Mouse (Mus musculus): Measurements from ENCODE around the gene Tmem236.

Gene Tmem236

GRCm38 (mm10) chr2:14174334-14174733, at the start of gene Tmem236:
TSS of gene Tmem236 (plus strand) at chr2:14174523.
- no peak for DNase-seq (ENCODE audit: low read depth, low spot score)

DNA sequence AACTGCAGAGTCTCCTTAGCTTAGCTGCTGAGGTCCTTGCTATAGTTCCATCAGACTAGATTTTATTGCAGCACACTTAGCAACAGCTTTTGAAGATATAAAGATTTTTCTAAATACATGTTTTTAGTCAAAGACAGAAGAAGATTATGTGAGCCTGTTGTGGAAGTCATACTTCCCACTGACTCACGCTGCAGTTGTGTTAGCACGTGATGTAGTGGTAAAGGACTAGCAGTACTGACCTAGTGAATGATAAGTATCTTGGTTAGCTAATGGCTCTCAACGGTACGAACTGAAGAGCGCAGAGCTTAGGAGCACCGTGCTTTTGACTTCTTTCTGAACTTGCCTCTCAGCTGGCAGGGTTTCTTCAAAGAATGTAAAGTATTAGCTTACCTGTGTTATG, 47.9 kb upstream of the Tmem236 start:
- DNase-seq (ENCODE audit: low read depth, low spot score) = no peak

DNA sequence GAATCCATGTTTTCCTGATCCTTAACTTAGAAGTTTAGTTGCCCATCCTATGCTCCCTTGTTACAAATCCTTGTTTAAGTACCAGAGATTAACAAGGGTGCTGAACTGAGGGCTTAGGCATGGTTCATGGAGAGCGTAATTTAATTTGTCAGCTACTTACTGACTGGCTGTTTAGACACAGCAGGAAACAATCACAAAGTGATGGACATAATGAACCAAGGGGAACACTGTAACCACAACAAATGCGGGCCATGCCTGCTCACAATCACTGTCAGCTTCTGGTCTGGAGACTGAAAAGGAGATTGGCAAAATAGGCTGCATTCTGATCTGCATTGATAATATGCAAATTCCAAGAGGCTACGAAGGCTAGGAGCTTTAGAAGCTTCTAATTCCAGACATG, 46.7 kb upstream of the Tmem236 start:
- no peak for DNase-seq (ENCODE audit: low read depth, low spot score)

DNA sequence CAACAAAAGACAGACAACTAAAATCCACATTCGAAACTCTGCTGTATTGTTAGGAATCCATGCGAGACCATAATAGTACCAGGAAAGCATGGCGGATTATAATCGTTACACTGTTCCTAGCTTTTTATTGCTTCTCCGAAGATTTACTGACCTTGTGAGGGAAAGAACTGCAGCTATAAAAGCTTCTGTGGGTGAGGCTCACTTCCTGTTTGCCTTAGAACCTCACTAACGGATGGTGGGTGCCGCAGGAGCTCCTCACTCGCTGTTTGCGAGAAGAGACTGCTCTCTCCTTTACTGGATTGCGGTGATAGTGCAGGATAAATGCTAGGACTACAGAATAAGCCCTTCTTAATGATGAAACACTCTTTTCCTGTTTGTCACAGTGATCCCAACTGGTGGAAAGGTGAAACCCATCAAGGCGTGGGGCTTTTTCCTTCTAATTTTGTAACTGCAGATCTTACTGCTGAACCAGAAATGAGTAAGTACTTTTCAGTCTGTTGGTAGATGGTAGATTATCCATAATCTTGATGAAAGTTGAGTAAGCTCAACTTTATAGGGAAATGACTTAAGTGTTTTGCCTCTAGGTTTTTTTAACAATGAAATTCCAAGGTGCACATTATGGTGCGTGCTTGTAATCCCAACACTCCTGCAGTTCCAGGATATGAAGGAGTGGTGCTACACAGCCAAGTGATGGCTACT, 43.5 kb upstream of the Tmem236 start:
- no peak for DNase-seq (ENCODE audit: low read depth, low spot score)

- DNase-seq (ENCODE audit: low read depth, low spot score) = no peak
Observed at GRCm38 (mm10) chr2:14132468-14133326, 41.6 kb upstream of the Tmem236 start.

- no peak for DNase-seq (ENCODE audit: low read depth, low spot score)
Observed at GRCm38 (mm10) chr2:14136906-14137305, 37.4 kb upstream of the Tmem236 start.

DNA sequence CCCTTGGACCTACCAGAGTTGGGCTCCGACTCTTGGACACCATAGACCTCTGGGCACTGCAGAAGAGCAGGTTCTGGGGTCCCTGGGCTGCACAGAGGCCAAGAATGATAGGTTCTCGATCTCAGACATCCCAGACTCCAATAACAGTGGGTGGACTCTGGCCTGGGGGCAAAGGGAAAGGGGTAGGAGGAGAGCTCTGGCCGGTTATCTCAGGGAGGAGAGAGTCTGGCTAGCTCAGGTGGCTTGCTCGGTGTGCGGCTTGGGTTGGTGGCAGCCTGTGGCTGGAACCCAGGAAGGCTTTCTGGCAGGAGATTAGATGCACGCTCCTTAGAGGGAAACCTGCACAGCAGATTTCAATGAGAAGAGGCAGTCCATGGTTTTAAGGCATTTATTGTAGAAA, 34.7 kb upstream of the Tmem236 start:
- DNase-seq (ENCODE audit: low read depth, low spot score) = no peak

DNA sequence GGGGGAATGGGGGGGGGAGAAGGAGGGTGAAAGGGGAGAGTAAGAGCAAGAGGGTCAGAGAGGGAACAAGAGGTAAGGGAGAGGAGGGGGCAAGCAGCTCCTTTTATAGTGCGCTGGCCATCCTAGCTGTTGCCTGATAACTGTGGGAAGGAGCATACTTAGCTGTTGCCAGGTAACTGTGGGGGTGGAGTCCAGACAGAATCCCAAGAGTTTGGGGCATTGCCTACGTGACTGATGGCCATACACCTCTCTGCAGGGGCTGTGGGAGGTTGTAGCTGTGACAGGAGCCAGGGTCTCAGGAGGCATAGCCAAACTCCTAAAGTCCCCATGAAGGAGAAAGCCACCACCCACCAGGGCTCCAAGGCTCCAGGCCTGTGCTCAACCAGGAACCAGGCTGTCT, 34.3 kb upstream of the Tmem236 start:
- peak; percentile 42 for DNase-seq (ENCODE audit: low read depth, low spot score)

GRCm38 (mm10) chr2:14145311-14145710, 29.0 kb upstream of the Tmem236 start:
- DNase-seq (ENCODE audit: low read depth, low spot score) = no peak

- DNase-seq (ENCODE audit: low read depth, low spot score) = no peak
Observed at GRCm38 (mm10) chr2:14146913-14147312, 27.4 kb upstream of the Tmem236 start.

DNA sequence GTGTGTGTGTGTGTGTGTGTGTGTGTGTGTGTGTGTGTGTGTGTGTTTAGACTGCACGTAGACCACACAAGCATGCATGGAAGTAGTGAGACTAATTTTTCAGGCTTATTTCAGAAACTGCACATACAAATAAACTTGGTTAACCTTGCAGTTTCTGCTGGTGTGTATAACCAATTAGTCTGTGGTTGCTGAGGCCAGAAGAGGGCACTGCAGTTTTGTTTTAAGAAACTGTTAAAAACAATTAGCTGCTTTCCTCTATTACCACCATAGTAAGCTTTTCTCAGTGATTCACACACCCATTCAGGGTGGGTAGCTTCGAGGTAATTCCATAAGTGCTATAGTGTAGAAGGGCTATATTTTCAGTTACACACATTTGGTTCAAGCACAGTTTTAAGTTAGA, 23.5 kb upstream of the Tmem236 start:
- DNase-seq (ENCODE audit: low read depth, low spot score) = no peak

GRCm38 (mm10) chr2:14151854-14152253, 22.5 kb upstream of the Tmem236 start:
- no peak for DNase-seq (ENCODE audit: low read depth, low spot score)

DNA sequence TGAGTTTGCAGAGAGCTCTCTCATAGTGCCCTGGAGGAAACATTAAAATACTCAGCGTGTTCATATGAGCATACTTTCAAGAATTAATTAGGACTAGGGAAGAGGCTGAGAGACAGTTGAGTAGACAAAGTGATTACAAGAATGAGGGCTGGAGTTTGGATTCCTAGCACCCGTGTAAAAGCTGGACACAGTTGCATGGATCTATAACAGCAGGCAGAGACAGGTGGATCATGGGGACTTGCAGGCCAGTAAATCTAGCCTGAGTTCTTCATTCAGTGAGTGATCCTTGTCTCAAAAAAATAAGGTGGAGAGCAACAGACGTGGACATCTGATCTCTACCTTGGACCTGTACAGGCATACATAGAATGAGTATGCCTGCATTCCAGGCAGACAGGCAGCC, 15.3 kb upstream of the Tmem236 start:
- DNase-seq (ENCODE audit: low read depth, low spot score) = no peak

DNA sequence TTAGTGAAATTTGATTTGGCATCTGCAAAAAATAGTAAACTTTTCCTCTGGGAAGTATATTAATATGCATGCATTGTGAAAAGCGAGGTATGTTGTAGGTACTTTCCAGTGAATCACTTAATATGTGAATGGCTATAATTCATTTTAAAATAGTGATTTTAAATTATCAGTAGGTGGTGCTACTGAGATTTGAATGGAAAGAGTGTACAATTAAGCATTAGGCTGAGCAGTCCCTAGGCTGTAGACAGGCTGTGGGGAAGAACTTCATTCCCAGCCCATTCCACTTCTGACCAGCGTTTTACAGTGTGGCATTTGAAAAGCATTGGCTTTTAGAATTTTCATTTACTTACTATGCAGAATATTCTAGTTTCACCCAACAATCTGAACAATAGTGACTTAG, 14.6 kb upstream of the Tmem236 start:
- no peak for DNase-seq (ENCODE audit: low read depth, low spot score)

- no peak for DNase-seq (ENCODE audit: low read depth, low spot score)
Observed at GRCm38 (mm10) chr2:14164459-14165030, 9.8 kb upstream of the Tmem236 start.

- no peak for DNase-seq (ENCODE audit: low read depth, low spot score)
Observed at GRCm38 (mm10) chr2:14165066-14165465, 9.3 kb upstream of the Tmem236 start.

GRCm38 (mm10) chr2:14165618-14166344, 8.5 kb upstream of the Tmem236 start:
- DNase-seq (ENCODE audit: low read depth, low spot score) = no peak

DNA sequence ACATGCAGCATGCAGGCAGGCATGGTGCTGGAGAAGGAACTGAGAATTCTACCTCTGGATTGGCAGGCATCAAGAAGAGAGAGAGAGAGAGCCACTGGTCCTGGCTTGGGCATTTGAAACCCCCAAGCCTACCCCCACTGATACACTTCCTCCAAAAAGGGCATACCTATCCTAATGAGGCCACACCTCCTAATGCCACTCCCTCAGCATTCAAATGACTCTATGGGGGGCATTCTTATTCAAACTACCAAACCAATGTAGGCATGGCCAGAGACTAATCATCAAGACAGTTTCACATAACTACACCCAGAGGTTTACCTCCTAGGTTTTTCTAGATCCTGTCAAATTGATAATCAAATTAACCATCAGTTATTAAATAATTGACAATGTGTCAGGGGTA, 6.6 kb upstream of the Tmem236 start:
- peak; percentile 57 for DNase-seq (ENCODE audit: low read depth, low spot score)

DNA sequence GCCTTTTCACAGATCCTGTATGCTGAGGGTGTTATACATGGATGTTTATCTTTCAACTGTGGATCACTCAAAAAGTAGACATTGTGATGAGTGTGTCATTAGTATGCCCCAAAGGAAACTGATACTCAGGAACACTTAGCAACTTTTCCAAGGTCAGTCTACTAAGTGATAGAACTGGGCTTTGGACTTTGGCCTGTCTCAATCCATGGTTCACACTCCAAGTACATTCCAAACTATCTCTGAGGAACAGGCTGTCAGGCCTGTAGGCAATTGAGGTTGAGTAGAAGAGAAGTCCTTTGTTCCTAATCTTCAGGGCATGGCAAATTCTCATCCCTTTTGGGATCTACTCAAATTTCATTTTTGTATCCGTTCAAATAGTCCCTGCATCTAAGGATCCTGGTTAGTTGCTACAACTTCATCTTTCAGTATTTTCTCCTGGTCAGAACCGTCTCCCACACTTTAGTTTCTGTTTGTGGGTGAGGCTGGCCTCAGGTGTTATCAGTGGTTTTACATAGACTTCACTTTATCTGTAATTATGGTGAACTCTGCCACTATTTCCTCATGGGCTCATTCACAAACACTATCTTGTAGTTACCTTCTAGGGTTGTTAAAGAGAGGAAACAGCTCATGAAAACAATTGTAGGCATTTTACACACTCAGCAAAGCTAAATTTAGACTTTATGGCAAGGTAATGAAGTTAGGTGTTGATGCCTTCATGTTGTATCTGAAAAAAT, 2.3 kb downstream of the Tmem236 start:
- no peak for DNase-seq (ENCODE audit: low read depth, low spot score)

- no peak for DNase-seq (ENCODE audit: low read depth, low spot score)
Observed at GRCm38 (mm10) chr2:14184375-14184774, 10.1 kb downstream of the Tmem236 start.

DNA sequence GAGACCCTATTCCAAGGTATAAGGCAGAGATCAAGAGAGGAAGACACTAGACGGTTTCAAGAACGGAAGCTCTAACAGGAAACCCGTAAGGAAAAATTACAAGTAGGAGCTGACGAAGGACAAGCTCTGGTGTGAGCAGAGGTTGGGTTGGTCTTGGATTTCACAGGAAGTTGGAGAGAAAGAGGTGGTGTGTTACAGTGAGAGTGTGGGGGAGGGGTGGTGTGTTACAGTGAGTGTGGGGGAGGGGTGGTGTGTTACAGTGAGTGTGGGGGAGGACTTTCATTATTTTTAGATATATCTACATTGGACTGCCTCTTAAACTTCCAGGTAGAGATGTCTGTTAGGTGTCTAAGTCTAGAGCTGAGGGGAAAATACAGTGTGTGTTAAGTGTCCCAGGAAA, 16.4 kb downstream of the Tmem236 start:
- DNase-seq (ENCODE audit: low read depth, low spot score) = no peak

All from ZHBTc4 (cell line).